Mouse (Mus musculus) erythroblast, adult 5-6 weeks (primary cell): ENCODE results near the gene Ucp1. TPM values are rescaled to one million over a fixed set of nuclear protein-coding genes. Genes with fewer than 3 reads are reported as not detected.

Experiments
- ATAC-seq: replicated peaks from 2 replicates; pipeline ENCODE4 v1.8.0; 2016; ENCODE audit warnings: moderate number of reproducible peaks, mild to moderate bottlenecking, moderate TSS enrichment, inconsistent platforms; ENCODE audit not compliant: poor library complexity, low FRiP score, severe bottlenecking
- total RNA-seq, 2 experiments: library from RNA; stranded (forward) in 1 of 2; stranded (reverse) in 1 of 2; fragments of 150-400 nt in 1 of 2; fragments of 200-764, 138-1000 nt in 1 of 2; gene quantifications; 2 replicates each; pipeline versions ENCODE4 v1.2.3 to v1.2.4; 2015 to 2017; ENCODE audit warnings: low replicate concordance in 2 of 2

The Ucp1 gene
- not detected in 2 replicates for total RNA-seq (2015; ENCODE audit: low replicate concordance)
- not detected in 2 replicates for total RNA-seq (2017; ENCODE audit: low replicate concordance)

DNA sequence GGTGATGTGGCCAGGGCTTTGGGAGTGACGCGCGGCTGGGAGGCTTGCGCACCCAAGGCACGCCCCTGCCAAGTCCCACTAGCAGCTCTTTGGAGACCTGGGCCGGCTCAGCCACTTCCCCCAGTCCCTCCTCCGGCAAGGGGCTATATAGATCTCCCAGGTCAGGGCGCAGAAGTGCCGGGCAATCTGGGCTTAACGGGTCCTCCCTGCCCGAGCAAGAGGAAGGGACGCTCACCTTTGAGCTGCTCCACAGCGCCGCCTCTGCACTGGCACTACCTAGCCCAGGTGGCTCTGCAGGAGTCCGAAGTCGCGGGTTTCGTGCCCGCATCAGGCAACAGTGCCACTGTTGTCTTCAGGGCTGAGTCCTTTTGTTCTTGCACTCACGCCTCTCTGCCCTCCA lies at the start of gene Ucp1:
Gene Ucp1 (plus strand): TSS at position 177 of the 400 bp plus-strand sequence.
- no peak for ATAC-seq

- ATAC-seq = no peak
Observed at GRCm38 (mm10) chr8:83244151-83244550, 46.0 kb upstream of the Ucp1 start.

DNA sequence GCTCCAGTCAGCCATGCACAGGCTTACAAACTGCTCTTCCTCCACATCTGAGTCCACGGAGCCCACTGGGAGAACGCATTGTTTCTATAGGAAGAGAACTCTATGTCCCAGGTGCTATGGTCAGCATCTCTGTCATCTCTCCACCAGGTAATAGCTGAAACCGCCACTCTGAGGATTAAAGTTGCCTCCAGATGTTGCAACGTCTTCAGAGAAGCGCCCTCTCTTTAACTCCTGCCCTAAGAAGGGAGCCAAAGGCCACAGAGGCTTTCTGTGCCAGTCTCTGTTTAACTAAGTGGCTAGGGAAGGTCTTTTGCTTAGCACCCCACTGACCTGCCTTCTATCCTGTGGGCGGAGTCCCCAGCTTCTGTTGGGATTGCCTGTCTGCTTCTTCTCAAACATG lies 39.3 kb upstream of the Ucp1 start:
- ATAC-seq = no peak

GRCm38 (mm10) chr8:83251362-83252246 lies 38.5 kb upstream of the Ucp1 start:
- no peak for ATAC-seq

DNA sequence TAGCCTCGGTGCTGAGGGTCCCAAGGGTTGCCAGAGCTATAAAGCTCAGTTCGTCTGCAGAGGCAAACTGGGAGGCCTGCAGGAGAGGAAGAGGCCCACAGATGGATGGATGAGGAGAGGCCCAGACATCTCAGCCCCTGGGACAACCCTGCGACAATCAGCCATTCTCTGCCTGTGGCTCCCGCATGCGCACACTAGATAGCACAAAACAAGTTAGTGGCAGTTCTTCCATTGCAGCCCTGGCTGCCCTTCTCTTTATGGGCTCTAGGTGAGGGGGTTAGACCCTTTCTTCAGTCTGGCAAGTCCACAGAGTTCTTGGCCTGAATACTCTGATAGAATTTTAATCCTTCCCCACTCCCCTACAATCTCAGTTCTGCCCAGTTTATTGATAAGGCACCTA lies 37.4 kb upstream of the Ucp1 start:
- ATAC-seq = no peak

GRCm38 (mm10) chr8:83257631-83258030 lies 32.5 kb upstream of the Ucp1 start:
- ATAC-seq = no peak

GRCm38 (mm10) chr8:83260418-83261215 lies 29.5 kb upstream of the Ucp1 start:
- ATAC-seq = peak; percentile 86

GRCm38 (mm10) chr8:83271172-83271571 lies 19.0 kb upstream of the Ucp1 start:
- 0 out of 2 replicates have a peak, but pooled peaks have one; percentile 36 for ATAC-seq

DNA sequence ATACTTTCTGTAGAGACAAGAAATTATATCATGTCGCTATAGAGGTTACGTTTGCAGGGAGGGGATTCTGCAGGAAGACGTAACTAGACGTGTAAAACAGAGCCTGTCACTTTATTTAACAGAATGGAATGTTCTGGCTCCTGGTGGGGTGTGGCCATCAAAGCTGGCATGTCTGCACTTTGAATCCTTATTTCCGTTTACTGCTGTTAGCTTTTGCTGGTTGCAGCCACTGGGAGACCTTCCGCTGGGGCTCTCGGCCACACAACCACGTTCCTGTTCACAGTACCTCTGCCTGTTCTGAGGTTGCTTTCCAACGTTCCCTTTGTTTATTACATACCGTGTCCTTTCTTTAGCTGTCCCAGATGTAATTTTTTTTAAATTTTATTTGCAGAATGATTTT lies 17.7 kb upstream of the Ucp1 start:
- ATAC-seq = no peak

GRCm38 (mm10) chr8:83274470-83274869 lies 15.7 kb upstream of the Ucp1 start:
- no peak for ATAC-seq

DNA sequence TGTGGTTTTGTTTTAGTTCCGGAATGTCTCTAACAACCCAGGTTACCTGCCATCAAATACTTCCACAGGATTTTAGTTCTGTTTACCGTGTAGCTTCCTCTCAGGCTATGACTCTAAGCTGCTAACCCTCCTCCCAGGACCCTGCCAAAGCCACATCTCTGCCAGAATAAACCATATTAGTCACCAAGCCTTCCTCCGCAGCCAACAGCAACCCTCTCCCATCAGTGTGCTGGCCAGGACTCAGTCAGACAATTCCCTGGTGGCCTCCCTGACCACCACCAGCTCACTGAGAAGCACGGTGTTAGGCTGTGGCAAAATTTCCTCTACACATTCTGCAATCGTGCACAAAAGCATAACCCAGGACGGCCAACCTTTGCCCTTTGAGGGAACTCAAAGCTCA lies 11.7 kb upstream of the Ucp1 start:
- ATAC-seq = no peak

DNA sequence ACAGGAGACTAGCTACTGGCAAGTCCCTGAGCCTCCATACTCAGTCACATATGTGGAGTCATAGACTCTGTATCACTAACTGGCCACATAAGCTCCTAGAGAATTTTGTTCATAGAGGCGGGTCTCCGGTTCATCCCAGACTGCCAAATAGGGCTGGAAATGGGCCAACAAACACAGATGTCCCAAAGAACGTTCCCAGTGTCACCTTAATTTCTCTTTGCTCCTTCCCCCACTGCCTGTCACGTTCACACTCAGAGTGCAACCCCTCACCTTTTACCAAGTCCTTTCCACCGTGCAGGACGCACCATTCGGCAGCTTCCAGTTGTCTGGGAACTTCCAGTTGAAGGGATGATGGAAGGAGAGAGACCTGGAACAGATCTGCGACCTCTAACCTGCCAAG lies 4.8 kb upstream of the Ucp1 start:
- no peak for ATAC-seq

DNA sequence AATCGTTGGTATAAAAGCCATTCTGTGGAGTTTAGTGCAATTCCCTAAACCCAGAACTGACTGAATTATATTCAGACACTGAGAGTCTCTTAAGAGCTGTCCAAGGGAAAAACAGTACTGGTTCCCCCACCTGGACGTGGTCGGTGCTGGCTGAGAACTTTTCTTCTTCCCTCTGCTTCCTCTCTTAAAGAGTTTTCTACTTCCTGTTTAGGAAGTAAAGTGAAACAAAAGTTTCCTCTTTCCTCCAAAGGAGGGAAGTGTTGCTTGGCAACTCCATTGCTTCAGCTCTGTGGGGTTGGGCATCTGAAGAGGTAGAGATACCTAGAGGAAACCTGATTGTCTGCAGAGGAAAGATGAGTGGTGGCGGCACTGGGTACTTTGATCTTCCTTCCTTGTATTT lies 7.2 kb downstream of the Ucp1 start:
- ATAC-seq = no peak

- 0 out of 2 replicates have a peak, but pooled peaks have one; percentile 49 for ATAC-seq
Observed at GRCm38 (mm10) chr8:83300135-83300534, 10.0 kb downstream of the Ucp1 start.

GRCm38 (mm10) chr8:83304946-83305345 lies 14.8 kb downstream of the Ucp1 start:
- no peak for ATAC-seq

DNA sequence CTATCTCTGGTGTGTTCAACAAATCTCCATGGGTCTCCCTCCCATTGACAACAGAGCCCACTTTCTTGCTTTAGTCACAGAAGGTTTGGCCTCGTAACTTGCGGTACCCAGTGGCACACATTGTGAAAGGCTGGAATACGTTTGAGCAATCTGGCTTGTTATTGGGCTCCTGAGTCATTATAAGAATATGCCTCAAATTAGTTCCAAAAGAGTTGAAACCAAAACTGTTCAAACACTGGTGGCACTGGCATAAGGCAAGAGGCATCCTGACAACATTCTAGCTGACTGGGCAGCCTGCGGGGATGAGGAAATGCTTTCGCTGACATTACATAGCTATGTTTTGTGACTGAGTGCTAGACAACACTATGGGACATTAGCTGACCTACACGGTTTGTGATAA lies 19.7 kb downstream of the Ucp1 start:
- ATAC-seq = no peak

DNA sequence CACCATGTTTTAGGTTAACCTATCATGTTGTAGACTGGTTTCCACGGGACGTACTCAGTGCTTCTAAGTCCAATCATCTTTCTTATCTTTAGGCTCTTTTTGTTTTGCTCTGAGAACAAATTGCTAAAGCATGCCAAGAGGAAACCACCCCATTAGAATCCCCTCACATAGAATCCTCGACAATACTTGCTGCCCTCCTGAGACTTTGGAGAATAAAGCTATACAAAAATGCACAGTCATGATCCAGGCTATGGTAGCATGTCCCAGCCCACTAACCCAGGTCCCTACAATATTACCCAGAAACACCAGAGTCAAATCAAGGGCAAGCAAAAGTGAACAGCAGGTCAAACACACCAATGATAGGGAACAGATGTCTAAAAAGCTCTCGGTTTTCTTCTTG lies 24.9 kb downstream of the Ucp1 start:
- peak; percentile 74 for ATAC-seq

- ATAC-seq = no peak
Observed at GRCm38 (mm10) chr8:83315691-83316090, 25.5 kb downstream of the Ucp1 start.

DNA sequence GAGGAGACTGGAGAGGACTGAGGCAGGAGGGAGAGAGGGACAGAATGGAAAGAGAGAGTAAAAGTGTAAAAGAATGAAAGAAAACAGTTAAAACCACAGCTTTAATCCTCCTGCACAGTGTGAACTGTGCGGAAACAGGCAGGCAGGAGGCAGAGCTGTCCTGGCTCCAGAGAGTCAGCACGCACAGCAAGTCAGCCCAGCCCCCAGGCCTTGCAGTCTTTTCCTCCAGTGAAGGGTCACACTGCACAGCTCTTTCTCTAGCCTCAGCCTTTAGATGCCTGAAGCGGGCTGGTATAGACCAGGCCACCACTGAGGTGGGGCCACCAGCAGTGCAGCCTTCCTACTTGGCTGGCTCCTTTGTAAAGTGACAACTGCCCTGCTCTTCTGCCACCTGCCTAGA lies 30.4 kb downstream of the Ucp1 start:
- ATAC-seq = no peak

GRCm38 (mm10) chr8:83322374-83322773 lies 32.2 kb downstream of the Ucp1 start:
- ATAC-seq = no peak

DNA sequence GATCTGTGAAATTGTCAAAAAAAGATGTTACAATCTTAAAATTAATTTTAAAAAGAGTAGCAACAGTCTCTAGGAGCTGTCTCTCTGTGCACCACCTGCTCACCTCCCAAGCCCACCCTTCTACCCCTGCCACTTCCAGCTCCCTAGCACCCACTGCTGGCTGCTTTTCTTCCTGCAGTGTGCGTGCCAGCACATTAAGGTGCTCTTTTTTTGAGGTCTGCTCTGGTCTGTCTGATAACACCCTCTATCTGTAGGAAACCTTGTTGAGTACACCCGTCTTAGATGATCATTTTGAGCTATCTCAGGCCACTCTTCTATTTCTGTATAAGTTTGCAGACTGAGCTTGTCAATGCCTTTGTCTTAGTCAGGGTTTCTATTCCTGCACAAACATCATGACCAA lies 32.9 kb downstream of the Ucp1 start:
- ATAC-seq = 0 out of 2 replicates have a peak, but pooled peaks have one; percentile 55
